Mouse (Mus musculus): Measurements from ENCODE around the gene Vamp8.

Vamp8 gene

GRCm38 (mm10) chr6:72405356-72405755, 14.9 kb upstream of the Vamp8 start:
- DNase-seq (ENCODE audit: low read depth, low spot score), result no peak

- DNase-seq (ENCODE audit: low read depth, low spot score), result peak; percentile 73
Observed at GRCm38 (mm10) chr6:72401875-72402274, 11.4 kb upstream of the Vamp8 start.

GRCm38 (mm10) chr6:72399967-72400366, 9.5 kb upstream of the Vamp8 start:
- DNase-seq (ENCODE audit: low read depth, low spot score), result no peak

GRCm38 (mm10) chr6:72396837-72397251, 6.3 kb upstream of the Vamp8 start:
- DNase-seq (ENCODE audit: low read depth, low spot score), result no peak

GRCm38 (mm10) chr6:72392341-72392740, 1.8 kb upstream of the Vamp8 start:
- DNase-seq (ENCODE audit: low read depth, low spot score), result no peak

GRCm38 (mm10) chr6:72390795-72391521, 455 bp upstream of the Vamp8 start:
- no peak for DNase-seq (ENCODE audit: low read depth, low spot score)

GRCm38 (mm10) chr6:72389471-72389940, 997 bp downstream of the Vamp8 start:
- DNase-seq (ENCODE audit: low read depth, low spot score), result no peak

- peak; percentile 69 for DNase-seq (ENCODE audit: low read depth, low spot score)
Observed at GRCm38 (mm10) chr6:72388791-72389329, 1.6 kb downstream of the Vamp8 start.

GRCm38 (mm10) chr6:72388266-72388665, 2.2 kb downstream of the Vamp8 start:
- DNase-seq (ENCODE audit: low read depth, low spot score), result no peak

- DNase-seq (ENCODE audit: low read depth, low spot score), result no peak
Observed at GRCm38 (mm10) chr6:72387816-72388215, 2.7 kb downstream of the Vamp8 start.

GRCm38 (mm10) chr6:72386561-72386960, 3.9 kb downstream of the Vamp8 start:
- DNase-seq (ENCODE audit: low read depth, low spot score), result no peak

GRCm38 (mm10) chr6:72385258-72385657, 5.2 kb downstream of the Vamp8 start:
- DNase-seq (ENCODE audit: low read depth, low spot score), result no peak

GRCm38 (mm10) chr6:72383952-72384351, 6.6 kb downstream of the Vamp8 start:
- no peak for DNase-seq (ENCODE audit: low read depth, low spot score)

- no peak for DNase-seq (ENCODE audit: low read depth, low spot score)
Observed at GRCm38 (mm10) chr6:72383142-72383820, 7.2 kb downstream of the Vamp8 start.

- DNase-seq (ENCODE audit: low read depth, low spot score), result no peak
Observed at GRCm38 (mm10) chr6:72382494-72382893, 8.0 kb downstream of the Vamp8 start.

- DNase-seq (ENCODE audit: low read depth, low spot score), result peak; percentile 46
Observed at GRCm38 (mm10) chr6:72380131-72380770, 10.3 kb downstream of the Vamp8 start, which contains the start of gene Vamp5. TSS of gene Vamp5 (minus strand) at chr6:72380468.

- DNase-seq (ENCODE audit: low read depth, low spot score), result no peak
Observed at GRCm38 (mm10) chr6:72379377-72380130, 10.9 kb downstream of the Vamp8 start.

- no peak for DNase-seq (ENCODE audit: low read depth, low spot score)
Observed at GRCm38 (mm10) chr6:72378510-72379234, 11.8 kb downstream of the Vamp8 start.

- DNase-seq (ENCODE audit: low read depth, low spot score), result no peak
Observed at GRCm38 (mm10) chr6:72374820-72375563, 15.5 kb downstream of the Vamp8 start.

- no peak for DNase-seq (ENCODE audit: low read depth, low spot score)
Observed at GRCm38 (mm10) chr6:72374206-72374605, 16.3 kb downstream of the Vamp8 start.

All from forelimb bud, embryonic 11.5 days (tissue).